Mouse (Mus musculus): ENCODE results near the gene Olfr159.
A peak's percentile ranks its signal among the peaks of the same experiment; 100 is the strongest.
"Not testable (repeated sequence)": the region's sequence is repeated elsewhere in the genome, so short reads cannot be mapped to it uniquely, and the experiment has no call there.

Gene Olfr159

DNA sequence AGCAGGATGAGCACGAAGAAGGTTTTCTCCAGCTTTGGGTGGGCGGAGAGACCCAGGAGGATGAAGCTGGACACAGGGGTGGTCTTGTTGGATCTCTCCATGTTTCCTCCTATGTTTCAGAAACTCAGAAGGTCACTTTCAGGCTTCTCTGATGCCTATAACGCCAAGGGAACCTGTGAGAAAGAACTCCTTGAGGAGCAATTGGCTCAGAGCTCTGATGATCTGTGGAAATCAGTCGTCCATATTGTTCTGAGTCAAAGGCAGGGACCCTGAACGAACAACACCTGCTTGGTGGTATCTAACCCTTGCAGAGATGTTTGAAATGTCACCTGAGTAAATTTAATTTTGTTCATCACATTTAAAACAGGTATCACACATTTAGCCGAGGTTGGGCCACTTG lies at the start of gene Olfr159:
Gene Olfr159, minus strand, starts transcription at position 101 of the 400 bp plus-strand sequence.
- no peak for DNase-seq (ENCODE audit: low read depth, low spot score)

DNA sequence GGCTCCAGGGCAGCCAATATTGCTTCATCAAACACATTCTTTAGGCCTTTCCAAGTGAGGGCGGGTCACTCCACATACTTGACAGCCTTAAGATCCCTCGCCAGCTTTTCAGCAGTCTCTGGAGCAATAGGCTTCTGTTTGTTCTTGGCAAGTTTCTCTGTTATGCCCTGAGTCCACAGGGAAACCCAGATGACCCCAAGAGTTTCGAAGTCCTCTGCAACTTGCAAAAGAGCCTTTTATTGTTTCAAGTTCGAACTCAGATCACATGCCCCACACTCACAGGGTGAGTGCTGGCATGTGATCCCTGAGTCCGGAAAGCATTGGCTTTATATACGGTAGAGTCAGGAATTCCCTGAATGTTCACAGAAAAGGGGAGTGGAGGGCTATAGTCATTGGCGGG lies 28.1 kb upstream of the Olfr159 start:
- DNase-seq (ENCODE audit: low read depth, low spot score), result no peak

DNA sequence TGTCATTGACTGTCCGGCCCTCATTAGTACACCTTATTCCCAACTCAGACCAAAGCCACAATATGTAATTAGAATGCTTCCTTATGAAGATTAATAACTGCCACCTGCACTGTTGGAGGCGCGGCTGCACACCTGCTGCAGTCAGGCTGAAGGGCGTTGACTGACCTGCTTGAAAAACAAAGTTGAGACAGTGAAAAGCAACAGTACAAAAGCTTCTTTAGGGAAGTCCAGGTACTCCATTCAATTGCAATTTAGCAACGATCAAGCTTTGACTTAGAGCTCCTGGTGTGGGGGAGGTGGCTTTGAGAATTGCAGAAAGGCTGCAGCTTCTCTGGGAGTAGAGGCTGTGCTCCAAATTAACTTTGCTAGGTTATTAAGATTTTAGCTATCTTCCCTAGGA lies 25.0 kb upstream of the Olfr159 start:
- DNase-seq (ENCODE audit: low read depth, low spot score), result not testable (repeated sequence)

DNA sequence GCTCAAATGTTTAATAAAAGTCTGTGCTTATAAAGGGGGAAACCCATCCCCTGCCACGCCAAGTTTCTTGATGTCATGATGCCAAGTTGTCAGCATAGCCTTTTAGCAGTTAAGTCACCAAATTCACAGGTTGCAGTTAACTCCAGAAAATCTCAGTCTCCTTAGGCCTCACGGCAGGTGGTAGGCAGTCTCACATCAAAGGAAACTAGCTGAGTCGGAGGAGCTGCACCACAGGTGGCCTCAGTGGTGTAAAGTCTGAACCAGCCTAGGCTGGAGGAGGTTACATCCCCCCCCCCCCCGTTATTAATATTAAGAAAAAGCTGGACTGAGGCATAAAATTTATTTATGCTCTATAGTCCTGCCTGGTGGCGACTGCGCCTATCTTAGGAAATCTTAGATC lies 24.5 kb upstream of the Olfr159 start:
- DNase-seq (ENCODE audit: low read depth, low spot score), result no peak

DNA sequence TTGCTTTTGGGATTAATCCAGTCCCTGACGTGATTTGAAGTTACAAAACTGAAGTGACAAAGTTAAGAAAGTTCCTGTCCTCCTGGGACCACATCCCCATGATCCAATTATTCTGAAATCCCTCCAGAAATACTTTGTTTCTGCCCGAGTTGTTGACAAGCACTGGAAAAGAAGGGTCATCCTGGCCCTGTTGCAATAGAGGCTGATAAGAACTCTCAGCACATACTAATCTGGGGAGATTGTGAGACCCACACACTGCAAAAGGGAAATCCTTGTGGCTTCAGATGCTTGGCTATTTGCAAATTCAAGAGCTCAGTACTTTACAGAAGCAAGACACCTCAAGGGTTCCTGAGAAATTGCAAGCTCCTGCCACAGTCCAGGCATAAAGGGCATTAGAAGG lies 1.5 kb upstream of the Olfr159 start:
- no peak for DNase-seq (ENCODE audit: low read depth, low spot score)

DNA sequence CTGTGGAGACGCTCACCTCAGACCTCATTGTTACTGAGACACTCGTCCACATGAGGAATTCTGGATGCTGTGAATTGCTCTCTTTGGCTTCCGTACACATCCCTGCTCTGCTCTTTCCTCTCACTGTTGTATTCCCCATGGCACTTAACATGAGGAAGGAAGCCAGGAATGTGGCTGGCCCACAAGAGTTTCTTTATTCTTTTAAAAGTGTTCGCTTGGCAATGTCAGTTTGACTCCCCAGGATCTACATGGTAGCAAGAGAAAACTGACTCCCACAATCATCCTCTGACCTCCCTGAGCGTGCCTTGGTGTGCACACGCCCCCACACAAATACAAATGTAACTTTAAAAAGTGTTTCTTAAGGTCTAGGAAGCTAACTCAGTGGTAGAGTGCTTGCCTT lies 817 bp upstream of the Olfr159 start:
- DNase-seq (ENCODE audit: low read depth, low spot score), result no peak

DNA sequence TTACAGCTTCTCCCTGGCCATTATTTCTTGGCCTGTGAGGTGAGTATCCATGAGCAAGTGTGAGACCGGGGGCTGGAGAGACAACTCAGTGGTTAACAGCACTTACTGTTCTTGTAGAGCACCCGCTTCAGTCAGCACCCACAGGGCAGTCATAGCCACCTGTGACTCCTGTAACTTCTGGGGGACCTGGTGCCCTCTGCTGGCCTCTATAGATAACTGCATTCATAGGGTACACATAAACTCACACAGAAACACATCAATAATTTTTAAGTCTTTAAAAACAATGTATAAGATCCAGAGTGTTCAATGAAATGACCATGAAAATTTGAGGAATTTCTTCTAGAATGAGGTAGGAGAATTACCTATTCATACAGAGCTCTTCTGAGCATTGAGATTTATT lies 1.4 kb downstream of the Olfr159 start:
- no peak for DNase-seq (ENCODE audit: low read depth, low spot score)

DNA sequence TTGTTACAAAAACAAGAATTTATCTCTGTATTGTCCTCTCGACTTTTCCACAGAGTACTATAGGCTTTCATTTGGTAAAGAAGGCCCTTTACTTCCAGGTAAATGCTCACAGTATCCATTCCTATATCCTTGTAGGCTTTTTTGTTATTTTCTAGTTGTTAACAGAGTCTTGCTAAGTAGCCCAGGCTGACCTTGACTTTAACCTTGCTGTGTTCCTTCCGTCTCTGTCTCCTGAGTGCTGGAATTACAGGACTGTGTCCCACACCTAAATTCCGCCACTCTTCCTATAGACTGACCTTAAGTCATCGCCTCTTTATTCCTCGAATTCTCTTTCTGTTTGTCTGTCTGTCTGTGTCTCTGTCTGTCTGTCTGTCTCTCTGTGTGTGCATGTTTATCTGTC lies 2.5 kb downstream of the Olfr159 start:
- DNase-seq (ENCODE audit: low read depth, low spot score), result no peak

DNA sequence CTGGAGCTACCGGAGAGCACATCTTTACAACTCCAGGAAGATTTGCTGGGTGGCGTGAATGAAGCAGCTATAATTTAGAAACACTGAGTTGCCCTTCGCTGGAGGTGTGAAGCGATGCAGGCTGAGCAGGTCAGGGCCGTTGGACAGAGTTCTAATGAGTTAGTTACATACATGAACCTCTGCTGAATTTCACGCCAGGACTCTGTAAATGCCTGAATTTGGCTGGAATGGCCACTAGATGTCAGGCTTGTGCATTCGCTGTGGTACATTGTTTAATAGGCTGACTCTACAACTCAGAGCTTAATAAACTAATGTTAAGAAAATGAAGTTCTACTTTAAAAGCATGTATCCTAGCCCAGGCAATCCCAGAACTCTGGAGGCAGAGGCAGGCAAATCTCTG lies 7.4 kb downstream of the Olfr159 start:
- peak; percentile 55 for DNase-seq (ENCODE audit: low read depth, low spot score)

DNA sequence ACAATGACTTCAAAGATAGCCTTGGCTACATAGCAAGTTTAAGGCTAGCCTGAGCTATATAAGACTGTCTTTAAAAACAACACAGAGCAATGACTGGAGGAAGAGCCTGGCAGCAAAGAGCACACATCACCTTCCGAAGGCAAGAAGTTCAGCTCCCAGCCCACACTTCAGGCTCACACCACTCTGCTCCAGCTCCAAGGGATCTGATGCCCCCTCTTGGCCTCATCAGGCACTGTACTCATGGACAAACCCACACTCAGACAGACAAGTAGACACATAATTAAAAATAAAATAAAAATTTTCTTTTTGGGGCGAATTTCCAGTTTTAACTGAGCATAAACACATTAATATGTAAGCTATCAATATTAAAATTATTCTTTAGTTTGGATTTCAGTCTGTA lies 9.5 kb downstream of the Olfr159 start:
- DNase-seq (ENCODE audit: low read depth, low spot score), result no peak

DNA sequence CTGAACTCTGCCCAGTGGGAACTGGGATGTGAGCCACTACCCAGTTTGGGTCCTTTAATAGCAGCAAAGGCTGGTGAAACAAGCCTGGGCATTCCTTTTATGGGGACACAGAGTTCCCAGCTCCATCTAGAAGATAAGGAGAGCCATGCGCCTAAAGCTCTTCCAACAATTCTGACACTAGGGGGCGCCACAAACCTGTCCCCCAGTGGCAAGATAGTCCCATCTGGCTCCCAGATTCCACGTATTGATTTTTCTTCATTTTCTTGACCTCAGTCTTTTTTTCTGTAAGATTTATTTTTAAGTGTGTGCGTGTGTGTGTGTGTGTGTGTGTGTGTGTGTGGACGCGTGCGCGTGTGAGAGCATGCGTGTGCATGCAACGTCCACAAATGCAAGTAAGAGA lies 10.3 kb downstream of the Olfr159 start:
- peak; percentile 51 for DNase-seq (ENCODE audit: low read depth, low spot score)

DNA sequence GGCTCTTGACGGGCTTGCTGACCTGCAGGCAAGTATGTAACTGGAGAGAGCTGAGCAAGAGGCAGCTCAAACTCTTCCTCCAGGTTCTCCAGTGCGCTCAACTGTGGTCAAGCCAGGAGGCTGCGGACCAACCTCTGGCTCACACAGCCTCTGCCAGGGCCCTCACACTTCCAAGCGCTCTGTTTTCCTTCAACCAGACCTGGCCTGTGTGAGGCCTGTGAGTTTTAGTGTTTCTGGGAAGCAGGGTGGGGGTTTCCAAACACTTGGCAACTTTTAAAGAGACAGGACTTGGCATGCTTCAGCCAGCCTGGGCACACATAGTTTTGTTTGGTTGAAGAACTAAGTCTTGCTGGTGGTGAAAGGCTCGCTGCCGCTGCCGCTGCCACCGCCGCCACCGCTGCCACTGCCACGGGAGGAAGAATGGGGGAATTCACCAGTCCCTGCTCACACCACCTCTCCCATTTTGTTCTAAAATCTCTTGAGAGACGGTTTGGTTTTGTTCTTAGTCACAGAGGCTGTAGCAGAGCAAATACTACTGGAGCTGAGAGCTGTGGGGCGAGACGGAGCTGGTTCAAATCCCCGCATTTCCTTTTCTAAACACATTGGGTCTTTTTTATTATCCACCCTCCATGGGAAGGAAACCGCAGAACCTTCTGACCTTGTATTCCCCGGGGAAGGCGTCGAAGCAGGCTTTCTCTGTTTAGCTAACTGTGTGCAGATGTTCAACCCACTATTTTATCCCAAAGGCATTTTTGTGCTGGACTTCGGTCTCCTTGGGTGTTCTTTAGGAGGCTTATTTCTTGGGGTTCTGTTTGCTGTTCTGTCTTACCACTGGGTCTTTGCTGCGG lies 11.0 kb downstream of the Olfr159 start:
- DNase-seq (ENCODE audit: low read depth, low spot score), result peak; percentile 38

DNA sequence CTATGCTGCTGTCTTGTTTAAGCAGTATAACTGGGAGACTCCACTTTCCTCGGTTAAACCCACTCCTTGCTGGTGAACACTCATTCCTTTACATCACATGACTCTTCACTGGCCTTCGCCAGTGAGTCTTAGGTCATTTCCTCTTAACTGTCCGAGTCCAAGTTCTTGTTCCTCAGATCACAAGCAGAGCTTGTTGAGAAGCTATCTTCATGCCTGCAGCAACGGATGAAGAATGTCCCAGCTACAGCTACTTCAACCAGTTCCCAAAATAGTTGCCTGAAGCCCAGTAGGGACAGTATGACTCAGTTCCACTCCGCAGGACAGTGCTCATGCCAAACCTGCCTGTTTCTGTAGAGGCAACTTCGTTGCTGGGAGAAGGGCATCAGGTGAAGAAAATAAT lies 13.6 kb downstream of the Olfr159 start:
- no peak for DNase-seq (ENCODE audit: low read depth, low spot score)

DNA sequence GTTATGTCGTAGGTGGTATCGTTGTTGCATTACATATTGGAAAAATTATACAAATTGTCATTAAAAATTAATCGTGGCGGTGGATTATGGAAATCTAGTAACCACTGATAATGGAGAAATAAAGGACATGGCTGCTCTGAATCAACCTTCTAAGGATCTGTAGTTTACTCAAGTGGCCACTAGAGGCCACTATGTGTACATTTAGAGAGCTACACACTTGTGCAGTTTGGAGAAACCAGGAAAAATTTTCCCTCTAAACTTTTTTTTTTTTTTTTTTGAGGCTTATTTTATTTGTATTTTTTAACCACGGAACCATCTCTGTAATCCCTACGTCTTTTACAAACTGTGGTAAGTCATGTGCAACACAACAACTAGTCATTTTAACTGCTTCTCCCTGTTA lies 25.6 kb downstream of the Olfr159 start:
- DNase-seq (ENCODE audit: low read depth, low spot score), result peak; percentile 47

DNA sequence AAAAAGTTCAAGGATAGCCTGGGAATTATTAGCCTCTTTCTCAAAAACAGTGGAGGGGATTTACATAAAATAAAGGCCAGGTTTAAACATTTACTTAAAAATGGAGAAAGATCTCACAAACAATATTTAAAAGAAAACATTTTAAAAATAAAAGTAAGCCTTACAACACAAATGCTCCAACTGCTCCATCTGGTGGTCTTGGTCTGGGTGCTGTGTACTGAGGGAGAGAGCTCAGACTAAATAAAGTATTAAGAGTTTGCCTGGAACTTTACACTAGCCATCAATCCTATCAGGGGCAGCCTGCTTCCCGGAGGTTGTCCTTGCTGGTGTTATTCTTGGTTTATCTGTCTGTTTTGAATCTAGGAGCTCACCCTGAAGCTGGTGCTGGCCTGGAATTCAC lies 27.7 kb downstream of the Olfr159 start:
- no peak for DNase-seq (ENCODE audit: low read depth, low spot score)

DNA sequence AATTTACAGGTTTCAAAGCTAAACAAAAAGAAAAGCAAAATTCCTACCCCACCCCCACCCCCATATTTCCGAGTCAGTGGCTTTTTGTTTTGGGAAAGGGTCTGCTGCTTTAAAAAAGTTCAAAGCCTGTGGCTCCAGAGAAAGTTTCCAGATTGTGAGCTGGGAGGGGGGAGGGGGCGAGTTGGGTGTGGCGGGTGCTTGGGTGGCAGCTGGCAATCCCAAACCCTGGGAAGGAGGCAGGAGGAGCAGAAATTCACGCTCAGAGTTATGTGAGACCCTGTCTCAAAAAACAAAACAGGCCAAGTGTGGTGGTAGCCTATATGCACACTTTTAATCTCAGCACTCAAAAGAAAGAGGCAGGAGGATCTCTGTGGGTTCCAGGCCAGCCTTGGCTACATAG lies 28.2 kb downstream of the Olfr159 start:
- DNase-seq (ENCODE audit: low read depth, low spot score), result no peak

DNA sequence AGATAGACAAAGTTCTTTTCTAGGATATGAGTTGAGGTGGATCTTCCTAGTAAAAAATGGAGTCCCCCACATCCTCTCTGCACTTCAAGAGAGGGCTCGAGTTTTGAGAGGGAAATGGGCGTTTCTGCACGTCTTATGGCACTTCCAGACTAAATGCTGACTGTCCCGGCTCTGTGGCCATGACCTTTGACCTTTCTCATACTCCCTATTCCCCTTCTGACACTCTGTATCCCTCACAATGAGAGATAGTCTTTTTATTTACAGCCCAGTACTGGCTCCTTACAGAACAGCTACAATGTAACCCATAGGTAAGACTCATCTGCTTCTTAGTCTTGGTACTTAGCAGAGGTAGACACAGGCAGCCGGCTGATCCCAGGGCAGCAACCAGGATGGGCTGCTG lies 29.3 kb downstream of the Olfr159 start:
- DNase-seq (ENCODE audit: low read depth, low spot score), result no peak

DNA sequence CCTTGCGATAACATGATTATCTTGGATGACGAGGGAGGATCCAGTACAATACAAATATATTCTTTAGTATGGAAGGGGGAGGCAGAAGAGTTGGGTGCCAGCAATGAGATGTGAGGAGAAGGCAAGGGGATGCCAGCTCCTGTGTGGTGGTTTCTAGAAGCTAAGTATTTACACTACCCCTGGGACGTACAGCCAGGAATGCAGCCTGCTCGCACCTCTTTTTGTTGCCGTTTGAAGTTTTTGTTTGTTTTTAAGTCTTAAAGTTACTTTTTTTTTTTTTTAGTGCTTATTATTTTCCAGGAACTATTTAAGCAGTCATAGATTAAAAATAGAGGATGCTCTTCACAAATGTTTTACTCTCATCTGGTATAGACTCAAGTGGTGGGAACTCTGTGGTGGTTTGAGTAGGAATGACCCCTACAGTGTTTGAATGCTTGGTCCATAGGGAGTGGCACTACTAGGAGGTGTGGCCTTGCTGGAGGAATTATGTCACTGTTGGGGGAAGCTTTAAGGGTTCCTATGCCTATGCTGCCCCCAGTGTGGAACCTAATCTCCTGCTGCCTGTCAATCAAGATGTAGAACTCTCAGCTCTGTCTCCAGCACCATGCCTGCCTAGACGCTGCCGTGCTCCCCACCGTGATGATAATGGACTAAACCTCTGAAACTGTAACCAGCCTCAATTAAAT lies 31.7 kb downstream of the Olfr159 start:
- no peak for DNase-seq (ENCODE audit: low read depth, low spot score)

DNA sequence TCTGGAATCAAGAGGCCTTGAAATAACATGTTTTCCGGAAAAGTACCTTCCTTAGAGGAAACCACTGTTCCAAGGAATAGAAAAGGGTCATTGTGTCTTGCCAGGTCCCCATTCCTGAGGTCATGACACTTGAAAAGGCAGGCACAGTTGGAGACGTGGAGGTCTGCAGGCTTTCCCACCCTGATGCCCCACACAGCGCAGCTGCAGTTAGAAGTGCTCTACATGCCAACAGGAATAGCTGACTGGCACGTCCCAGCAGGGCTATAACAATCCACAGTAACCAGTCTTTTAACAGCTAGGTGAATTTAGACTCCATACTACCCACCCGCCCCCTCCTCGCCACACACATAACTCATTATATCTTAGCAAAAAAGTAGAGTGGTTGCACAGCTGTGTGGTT lies 33.7 kb downstream of the Olfr159 start:
- DNase-seq (ENCODE audit: low read depth, low spot score), result no peak

DNA sequence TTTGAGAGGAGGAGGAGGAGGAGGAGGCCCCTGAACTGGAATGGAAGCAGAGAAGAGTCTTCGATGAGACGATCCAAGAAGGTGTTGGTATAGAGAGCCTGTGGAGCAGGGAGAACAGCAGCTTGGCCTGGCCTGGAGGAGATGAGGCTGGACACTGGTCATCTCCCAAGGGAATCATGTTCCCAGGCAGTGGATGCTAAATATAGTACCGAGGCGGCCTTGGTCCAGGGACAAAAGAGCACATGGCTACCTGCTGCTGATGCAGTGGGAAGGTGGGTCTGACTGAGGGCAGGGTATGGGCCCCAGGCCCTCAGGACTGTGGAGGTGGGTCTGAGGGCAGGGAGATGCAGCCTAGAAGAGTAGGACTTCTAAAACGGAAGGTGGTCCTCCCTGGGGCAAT lies 37.6 kb downstream of the Olfr159 start:
- DNase-seq (ENCODE audit: low read depth, low spot score), result no peak

DNA sequence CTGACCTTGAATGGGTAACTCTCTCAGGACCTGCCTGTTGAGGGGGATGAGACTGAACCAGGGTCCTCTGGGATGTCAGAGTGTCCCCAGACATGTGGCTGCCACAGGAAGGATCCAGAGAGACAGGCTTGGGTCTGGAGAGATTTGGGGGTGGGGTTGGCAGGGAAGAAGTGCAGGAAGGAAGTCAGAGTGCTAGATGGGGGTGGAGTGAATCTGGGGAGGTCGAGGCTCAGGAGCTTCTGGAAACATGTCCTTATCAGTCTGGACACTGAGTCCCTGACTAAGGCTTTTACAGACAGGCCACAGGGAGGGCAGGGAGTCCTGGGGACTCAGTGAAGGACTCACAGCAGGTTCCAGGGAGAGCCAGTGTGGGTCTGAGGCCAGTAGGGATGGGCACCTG lies 38.6 kb downstream of the Olfr159 start:
- DNase-seq (ENCODE audit: low read depth, low spot score), result no peak

DNA sequence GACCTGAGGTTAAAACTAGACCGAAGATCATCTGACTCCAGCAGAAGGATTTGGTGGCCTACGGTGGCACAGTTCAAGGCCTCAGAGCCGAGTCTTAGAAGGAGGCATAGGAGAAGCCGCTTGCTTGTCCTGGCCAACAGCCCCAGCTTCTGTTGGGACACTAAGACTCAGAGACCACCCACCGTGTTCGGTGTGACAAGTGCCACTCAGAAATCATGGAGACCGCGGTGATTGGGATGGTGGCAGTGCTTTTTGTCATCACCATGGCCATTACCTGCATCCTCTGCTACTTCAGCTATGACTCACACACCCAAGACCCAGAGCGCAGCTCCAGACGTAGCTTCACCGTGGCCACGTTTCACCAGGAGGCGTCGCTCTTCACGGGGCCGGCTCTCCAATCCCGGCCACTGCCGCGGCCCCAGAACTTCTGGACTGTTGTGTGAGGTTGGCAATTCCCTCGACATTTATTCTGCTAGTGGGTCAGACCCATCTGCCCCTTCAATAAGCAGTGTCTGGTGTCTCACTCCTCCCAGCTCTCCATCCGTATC lies 40.0 kb downstream of the Olfr159 start:
- no peak for DNase-seq (ENCODE audit: low read depth, low spot score)
